In the genomic region with DNA sequence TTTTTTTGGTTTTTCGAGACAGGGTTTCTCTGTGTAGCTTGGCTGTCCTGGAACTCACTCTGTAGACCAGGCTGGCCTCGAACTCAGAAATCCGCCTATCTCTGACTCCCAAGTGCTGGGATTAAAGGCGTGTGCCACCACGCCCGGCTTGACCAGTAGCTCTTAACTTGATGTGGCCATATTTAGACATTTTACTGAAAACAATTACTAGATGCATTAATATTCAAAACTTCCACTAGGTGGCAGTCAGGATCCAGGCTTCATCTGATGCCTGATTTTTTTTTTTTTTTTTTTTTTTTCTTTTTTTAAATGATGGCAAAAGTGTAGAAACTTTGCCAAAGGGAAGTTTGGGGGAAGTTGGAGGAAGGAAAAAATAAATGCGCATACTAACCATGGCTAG, we compare ENCODE assay signal across 9 mouse cellular contexts. TPM values are rescaled to one million over a fixed set of nuclear protein-coding genes. Genes with fewer than 3 reads are reported as not detected.
A peak's percentile ranks its signal among the peaks of the same experiment; 100 is the strongest.
DNase-seq lines count a peak whose midpoint lies in the region; ATAC-seq and TF ChIP-seq lines count a peak whose summit lies in the region.
"Had no signal": no experiment of that assay in that cellular context is flagged by ENCODE, and none has a peak within 500 bp of the region (broad histone marks: within the 10 kb centered on the region; RNA-seq: fewer than 3 reads in every experiment).

No protein-coding gene starts in this region.

- no peaks in the 10 kb centered on the region for H3K9me3 ChIP-seq in liver, embryonic 13.5 days (replicated peaks)
- H3K9me3 ChIP-seq in liver, embryonic 11.5 days (ENCODE audit: control insufficient read depth, low read length) = no peaks in the 10 kb centered on the region

- DNase-seq in adrenal gland, postnatal 10 days = peak; percentile 32
- DNase-seq in adrenal gland, adult 18-20 months (ENCODE audit: low spot score in 2 of 2) = no peak
- DNase-seq in liver, embryonic 13.5 days = peak; percentile 20
- no peak for DNase-seq in liver, embryonic 11.5 days (ENCODE audit: low spot score)
- DNase-seq in cerebellum, adult 8-10 months = peak; percentile 62
- peak; percentile 20 to 49 for DNase-seq in heart, postnatal 14 days
- DNase-seq in right cerebral cortex, adult 18-20 months = no peak

- H3K4me3 ChIP-seq in liver, embryonic 13.5 days (replicated peaks) = no peak overlapping the region
- H3K4me3 ChIP-seq in liver, embryonic 11.5 days (ENCODE audit: low read depth, low read length) = no peak overlapping the region
- no peak overlapping the region for H3K4me3 ChIP-seq in myocyte

- H3K36me3 ChIP-seq in liver, embryonic 13.5 days = no peaks in the 10 kb centered on the region
- H3K36me3 ChIP-seq in liver, embryonic 11.5 days (ENCODE audit: control insufficient read depth, insufficient read depth, low read length) = no peaks in the 10 kb centered on the region
- H3K36me3 ChIP-seq in myocyte (ENCODE audit: control insufficient read depth, insufficient read depth) = no peaks in the 10 kb centered on the region

- TF ChIP-seq POLR2A in myocyte (IDR thresholded peaks at IDR 0.05; ENCODE audit: insufficient read length, low read depth) = no peak

- 13% methylated on average over 7 of the region's 7 CpGs for WGBS in liver, embryonic 13.5 days (ENCODE audit: insufficient replicate concordance)
- WGBS in liver, embryonic 11.5 days = 15% methylated on average over 7 of the region's 7 CpGs

- H3K27me3 ChIP-seq in liver, embryonic 13.5 days = no peaks in the 10 kb centered on the region
- no peaks in the 10 kb centered on the region for H3K27me3 ChIP-seq in liver, embryonic 11.5 days (replicated peaks; ENCODE audit: control insufficient read depth, insufficient read depth, low read length)
- H3K27me3 ChIP-seq in myocyte (ENCODE audit: control insufficient read depth, insufficient read depth, insufficient read length) = no peaks in the 10 kb centered on the region

- ATAC-seq in liver, embryonic 13.5 days (ENCODE audit: low read depth) = no peak
- no peak for ATAC-seq in liver, embryonic 11.5 days (replicated peaks; ENCODE audit: low FRiP score)

- H3K4me2 ChIP-seq in liver, embryonic 13.5 days = no peak overlapping the region
- no peak overlapping the region for H3K4me2 ChIP-seq in liver, embryonic 11.5 days
- no peak overlapping the region for H3K4me2 ChIP-seq in myocyte (ENCODE audit: low read depth)

- peaks cover 32% of the 10 kb centered on the region for H3K4me1 ChIP-seq in liver, embryonic 13.5 days (replicated peaks)
- peaks cover 9% of the 10 kb centered on the region; the same call in 1 of the 2 replicates for H3K4me1 ChIP-seq in liver, embryonic 11.5 days (replicated peaks; ENCODE audit: control insufficient read depth, insufficient read depth, low read length)

- H3ac ChIP-seq in myocyte (ENCODE audit: control insufficient read depth, insufficient read length) = no peak overlapping the region

- no peak overlapping the region for H3K27ac ChIP-seq in liver, embryonic 13.5 days
- H3K27ac ChIP-seq in liver, embryonic 11.5 days (ENCODE audit: low read depth, low read length) = no peak overlapping the region

- peaks cover 15% of the 10 kb centered on the region for H3K79me2 ChIP-seq in myocyte (ENCODE audit: control insufficient read depth, insufficient read depth)

- H3K9ac ChIP-seq in liver, embryonic 13.5 days = no peak overlapping the region
- no peak overlapping the region for H3K9ac ChIP-seq in liver, embryonic 11.5 days (ENCODE audit: low read depth, low read length)

- intact Hi-C loops in heart, postnatal 14 days (cut with DNase I) = loop anchor here (1.0 to 5.0 kb wide), 3 partner anchors 185 to 548 kb away; a partner anchor contains a TSS

TF ChIP-seq in myocyte, 11 proteins besides CTCF, POLR2A, EP300 and RAD21:
- TF ChIP-seq SRF (IDR thresholded peaks at IDR 0.05; ENCODE audit: control insufficient read depth, insufficient read length, low read depth) (peak; percentile 56), USF1 (IDR thresholded peaks at IDR 0.05; ENCODE audit: low read depth) (no peak)

RNA-seq across cellular contexts. Expression of a gene that starts 4.2 kb away (rescaled TPM):
- total RNA-seq in adrenal gland, postnatal 10 days (2021) = 10 to 100 TPM; 37.5 to 38.5 TPM
- 10 to 100 TPM; 41.5 to 44.2 TPM for total RNA-seq in adrenal gland, adult 18-20 months (2021)
- 28.0 and 31.0 TPM in 2 replicates for polyA plus RNA-seq in liver, embryonic 13.5 days (2015; fragmentation: Nextera tagmentation; extraction: Ambion mirVana)
- polyA plus RNA-seq in liver, embryonic 11.5 days (2014; fragmentation: Nextera tagmentation; extraction: Ambion mirVana) = 53.8 and 54.2 TPM in 2 replicates
- 10 to 100 TPM; 29.7 to 31.6 TPM for total RNA-seq in heart, postnatal 14 days (2021)
- polyA plus RNA-seq in myocyte (2012; fragmentation: generic; extraction: Trizol) = 30.8 TPM

RNA-seq across cellular contexts. Expression of a gene that starts 23.0 kb away (rescaled TPM):
- not detected for total RNA-seq in adrenal gland, postnatal 10 days (2021)
- not detected for total RNA-seq in adrenal gland, adult 18-20 months (2021)
- not detected in 2 replicates for polyA plus RNA-seq in liver, embryonic 13.5 days (2015; fragmentation: Nextera tagmentation; extraction: Ambion mirVana)
- polyA plus RNA-seq in liver, embryonic 11.5 days (2014; fragmentation: Nextera tagmentation; extraction: Ambion mirVana) = 3.3 TPM in 1 of 2 replicates, not detected in the other
- total RNA-seq in heart, postnatal 14 days (2021) = not detected
- polyA plus RNA-seq in myocyte (2012; fragmentation: generic; extraction: Trizol) = not detected
- polyA plus RNA-seq: large intestine, adult 2 months had no signal

Comparison
In these comparisons a context has a peak if more than half of its experiments do, and no peak if none do; other contexts are left out.
1. DNase-seq: peak in adrenal gland, postnatal 10 days (single experiment), liver, embryonic 13.5 days (single experiment), cerebellum, adult 8-10 months (single experiment) and heart, postnatal 14 days (2 of 2); none in adrenal gland, adult 18-20 months (0 of 2), liver, embryonic 11.5 days (single experiment) and right cerebral cortex, adult 18-20 months (single experiment).